Mouse (Mus musculus) megakaryocyte-erythroid progenitor cell, adult 5 weeks (primary cell): ENCODE data around the gene Gm10256. TPM values are rescaled to one million over a fixed set of nuclear protein-coding genes. Genes with fewer than 3 reads are reported as not detected.

Source experiments
- polyA plus RNA-seq: library from polyadenylated mRNA; stranded (reverse); fragments of >175 nt; gene quantifications from 2 replicates; pipeline ENCODE4 v1.2.3, GENCODE M21; 2012

Gm10256 gene
- not detected in 2 replicates for polyA plus RNA-seq

GRCm38 (mm10) chrY:2830380-2830779 lies at the start of gene Gm10256, which contains the start of gene Rbmy:
Gene Gm10256 (plus strand): TSS chrY:2830699.
Gene Rbmy (plus strand): TSS chrY:2830680.

GRCm38 (mm10) chrY:2796105-2796504 lies 34.4 kb upstream of the Gm10256 start, which contains the start of gene Gm4064:
Gene Gm4064 (minus strand): TSS chrY:2796205.

GRCm38 (mm10) chrY:2900689-2901088 lies 70.2 kb downstream of the Gm10256 start, which contains the start of gene Gm10352:
Gene Gm10352 (plus strand): TSS chrY:2900989.

Other genes with a start within 250 kb of the Gm10256 start
- not detected in 2 replicates for gene H2al2c, start 231.6 kb upstream of the Gm10256 start, polyA plus RNA-seq
- gene Sry, start 167.0 kb upstream of the Gm10256 start, polyA plus RNA-seq, result not detected in 2 replicates
- gene H2al2b, start 110.0 kb upstream of the Gm10256 start, polyA plus RNA-seq, result not detected in 2 replicates
- gene Gm4064, start 34.5 kb upstream of the Gm10256 start, polyA plus RNA-seq, result not detected in 2 replicates
- not detected in 2 replicates for gene Rbmy, start within 50 bp of the Gm10256 start, polyA plus RNA-seq
- gene Gm10352, start 70.3 kb downstream of the Gm10256 start, polyA plus RNA-seq, result not detected in 2 replicates
- gene Gm29289, start 101.9 kb downstream of the Gm10256 start, polyA plus RNA-seq, result not detected in 2 replicates